Mouse (Mus musculus) gastrocnemius, postnatal 14 days (tissue): ENCODE measurements around the gene Scpep1. TPM values are rescaled to one million over a fixed set of nuclear protein-coding genes. Genes with fewer than 3 reads are reported as not detected.
A peak's percentile ranks its signal among the peaks of the same experiment; 100 is the strongest.
"Not testable (repeated sequence)": the region's sequence is repeated elsewhere in the genome, so short reads cannot be mapped to it uniquely, and the experiment has no call there.

Source experiments
- DNase-seq: peaks from one replicate; pipeline ENCODE4 v3.0.0; 2021; ENCODE audit warnings: mixed read lengths
- intact Hi-C: fragments of 180-260 bp; cut with DNase I; formaldehyde crosslinking; loops from one replicate; pipeline ENCODE4 v1.15.1; 2025; ENCODE audit warnings: low total_unique reads
- long read RNA-seq, 2 experiments: library from polyadenylated mRNA; stranded (forward); transcript quantifications; one replicate each; pipeline ENCODE4 v2.0.0; 2021
- total RNA-seq, 2 experiments: library from RNA; stranded (reverse); gene quantifications; 2 replicates each; pipeline ENCODE4 v1.2.3; 2021

Gene Scpep1
- 10 to 100 TPM; 18.5 to 21.6 TPM for total RNA-seq
- long read RNA-seq, experiment 1, transcript Scpep1-201 (13 exons, 2,097 nt): major isoform, 21 of 23 reads
- long read RNA-seq, experiment 1, partial matches to known transcripts: 2 of 23 reads
- long read RNA-seq, experiment 1, other reads (novel, unspliced or antisense): 0 of 23 reads
- long read RNA-seq, experiment 2, transcript Scpep1-201 (13 exons, 2,097 nt): major isoform, 37 of 40 reads
- long read RNA-seq, experiment 2, partial matches to known transcripts: 3 of 40 reads
- long read RNA-seq, experiment 2, other reads (novel, unspliced or antisense): 0 of 40 reads

GRCm38 (mm10) chr11:88955217-88955969 is at the start of gene Scpep1:
Scpep1 (minus strand) TSS chr11:88955465.
- DNase-seq: peak; percentile 98
- intact Hi-C loops: loop anchor here (5.0 kb wide), 1 partner anchor 108 kb away; no protein-coding TSS in a partner anchor

DNA sequence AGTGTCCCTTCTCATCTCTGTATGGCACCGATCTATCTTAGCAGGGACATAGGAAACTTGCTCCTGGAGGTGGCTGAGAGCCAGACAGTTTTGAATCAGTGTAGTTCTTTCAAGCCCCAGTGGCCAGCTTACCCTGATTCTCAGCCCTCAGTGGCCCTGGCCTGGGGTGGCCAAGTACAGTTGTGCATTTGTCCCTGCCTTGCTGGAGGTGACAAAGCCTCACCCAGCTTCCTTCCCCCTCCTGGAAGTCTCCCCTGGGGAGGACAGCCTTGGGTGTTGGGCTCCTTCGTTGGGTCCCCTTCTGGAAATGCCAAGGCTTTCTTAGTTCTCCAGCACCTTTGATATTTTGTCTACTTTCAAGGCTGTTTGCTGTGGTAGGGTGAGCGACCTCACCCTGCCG is 48.5 kb upstream of the Scpep1 start:
- intact Hi-C loops: no loop called here
- DNase-seq: no peak

DNA sequence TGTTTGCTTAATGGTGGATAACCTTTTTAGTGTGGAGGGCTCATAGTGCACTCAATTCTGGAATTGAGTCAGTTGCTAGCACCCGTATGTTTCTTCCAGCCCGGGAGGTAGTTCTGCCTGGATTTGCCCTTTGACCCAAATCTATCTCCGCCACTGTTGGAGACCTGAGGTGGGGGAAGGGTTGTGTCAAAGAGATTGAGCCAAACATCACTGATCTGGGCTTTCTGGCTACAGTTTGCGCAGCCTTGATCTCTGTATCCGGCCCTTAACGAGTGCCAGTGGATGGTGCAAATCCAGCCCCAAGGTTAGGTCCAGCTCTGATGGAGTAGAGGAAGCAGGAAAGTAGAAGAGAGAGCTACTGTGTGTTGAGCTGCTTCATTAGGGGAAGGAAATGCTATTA is 47.8 kb upstream of the Scpep1 start:
- intact Hi-C loops: no loop called here
- no peak for DNase-seq

GRCm38 (mm10) chr11:89002621-89003020 is 47.4 kb upstream of the Scpep1 start:
- no peak for DNase-seq
- intact Hi-C loops: no loop called here

GRCm38 (mm10) chr11:89002068-89002467 is 46.8 kb upstream of the Scpep1 start:
- DNase-seq: no peak
- intact Hi-C loops: no loop called here

GRCm38 (mm10) chr11:89001569-89001968 is 46.3 kb upstream of the Scpep1 start:
- no peak for DNase-seq
- intact Hi-C loops: no loop called here

GRCm38 (mm10) chr11:89000527-89000819 is 45.2 kb upstream of the Scpep1 start:
- intact Hi-C loops: no loop called here

DNA sequence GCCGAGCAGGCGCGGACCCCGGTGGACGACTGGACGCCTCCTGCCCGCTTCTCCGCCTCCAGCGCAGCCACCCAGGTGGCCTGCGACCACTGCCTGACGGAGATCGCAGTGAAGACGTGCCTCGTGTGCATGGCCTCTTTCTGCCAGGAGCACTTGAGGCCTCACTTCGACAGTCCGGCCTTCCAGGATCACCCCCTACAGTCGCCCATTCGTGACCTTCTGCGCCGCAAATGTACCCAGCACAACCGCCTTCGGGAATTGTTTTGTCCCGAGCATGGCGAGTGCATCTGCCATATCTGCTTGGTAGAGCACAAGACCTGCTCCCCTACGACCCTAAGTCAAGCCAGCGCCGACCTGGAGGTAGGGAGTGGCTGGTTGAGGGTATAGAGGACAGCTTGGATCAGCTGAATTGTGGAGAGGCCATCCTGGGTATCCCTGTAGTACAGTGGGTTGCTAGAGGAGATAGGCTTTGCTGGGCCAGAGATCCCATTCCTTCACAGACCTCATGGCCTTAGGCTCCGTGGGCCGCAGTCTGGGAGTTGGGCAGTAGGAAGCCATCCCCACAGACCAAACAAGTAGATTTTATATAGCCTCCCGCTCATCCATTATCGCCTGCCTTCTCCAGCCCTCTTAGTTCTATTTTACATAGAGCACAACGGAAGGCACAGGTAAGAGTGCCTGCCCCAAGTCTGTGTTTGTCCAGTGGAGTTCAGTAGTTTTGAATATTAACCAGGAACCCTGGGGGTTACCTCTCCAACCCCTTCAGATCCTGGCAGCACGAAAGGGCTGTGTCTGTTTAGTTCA is 44.7 kb upstream of the Scpep1 start:
- intact Hi-C loops: no loop called here
- no peak for DNase-seq

More at GRCm38 (mm10) chr11:89000527-89000819, 45.2 kb upstream of the Scpep1 start:
- DNase-seq: no peak

GRCm38 (mm10) chr11:88998974-88999722 is 43.9 kb upstream of the Scpep1 start, which contains the start of gene Trim25:
Trim25 (plus strand) TSS chr11:88999376.
- intact Hi-C loops: no loop called here
- peak; percentile 93 for DNase-seq

- DNase-seq: no peak
- intact Hi-C loops: no loop called here
Measured at GRCm38 (mm10) chr11:88998406-88998805, 43.1 kb upstream of the Scpep1 start.

DNA sequence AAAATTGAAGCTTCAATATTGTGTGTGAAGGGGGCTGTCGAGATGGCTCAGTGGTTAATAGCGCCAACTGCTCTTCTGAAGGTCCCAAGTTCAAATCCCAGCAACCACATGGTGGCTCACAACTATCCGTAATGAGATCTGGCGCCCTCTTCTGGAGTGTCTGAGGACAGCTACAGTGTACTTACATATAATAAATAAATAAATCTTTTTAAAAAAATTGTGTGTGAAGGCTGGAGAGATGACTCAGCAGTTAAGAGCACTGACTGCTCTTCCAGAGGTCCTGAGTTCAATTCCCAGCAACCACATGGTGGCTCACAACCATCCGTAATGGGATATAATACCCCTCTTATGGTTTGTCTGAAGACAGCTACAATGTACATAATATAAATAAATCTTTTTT is 42.1 kb upstream of the Scpep1 start:
- DNase-seq, intact Hi-C loops: not testable (repeated sequence)

DNA sequence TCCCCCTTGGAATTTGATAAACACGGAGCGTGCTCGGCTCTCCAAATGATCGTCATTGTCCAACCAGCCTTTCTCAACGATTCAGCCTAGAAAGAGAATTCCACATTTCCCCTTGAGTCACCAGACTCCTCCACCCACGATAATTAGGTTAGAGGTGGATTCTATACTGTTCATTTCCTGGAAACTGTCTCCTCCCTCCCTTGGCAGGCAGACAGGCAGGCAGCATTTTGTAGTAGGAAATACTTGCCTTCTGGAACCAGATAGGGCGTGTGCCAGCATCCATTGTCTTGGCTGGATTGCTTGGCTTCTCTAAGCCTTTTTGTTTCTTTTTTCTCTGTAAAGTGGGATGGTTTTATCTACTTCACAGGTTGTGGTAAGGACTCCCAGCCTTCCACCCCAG is 41.2 kb upstream of the Scpep1 start:
- intact Hi-C loops: no loop called here
- no peak for DNase-seq

- intact Hi-C loops: no loop called here
Measured at GRCm38 (mm10) chr11:88995616-88996015, 40.4 kb upstream of the Scpep1 start.

DNA sequence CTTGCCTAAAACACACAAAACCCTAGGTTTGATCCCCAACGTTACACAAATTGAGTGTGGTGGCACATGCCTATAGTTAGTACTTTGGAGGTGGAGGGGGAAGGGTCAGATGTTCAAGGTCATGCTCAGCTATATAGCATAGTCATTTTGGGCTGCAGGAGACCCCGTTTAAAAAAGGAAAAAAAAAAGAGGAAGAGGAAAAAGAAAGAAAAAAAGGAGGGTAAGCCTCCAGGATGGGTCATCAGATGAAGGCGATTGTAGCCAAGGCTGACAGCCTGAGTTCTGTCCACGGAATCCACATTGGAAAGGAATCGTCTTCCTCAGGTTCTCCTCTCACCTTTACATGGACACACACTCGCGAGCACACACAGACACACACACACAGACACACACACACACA is 39.2 kb upstream of the Scpep1 start:
- DNase-seq: no peak
- intact Hi-C loops: no loop called here

More at GRCm38 (mm10) chr11:88995616-88996015, 40.4 kb upstream of the Scpep1 start:
- DNase-seq: no peak

DNA sequence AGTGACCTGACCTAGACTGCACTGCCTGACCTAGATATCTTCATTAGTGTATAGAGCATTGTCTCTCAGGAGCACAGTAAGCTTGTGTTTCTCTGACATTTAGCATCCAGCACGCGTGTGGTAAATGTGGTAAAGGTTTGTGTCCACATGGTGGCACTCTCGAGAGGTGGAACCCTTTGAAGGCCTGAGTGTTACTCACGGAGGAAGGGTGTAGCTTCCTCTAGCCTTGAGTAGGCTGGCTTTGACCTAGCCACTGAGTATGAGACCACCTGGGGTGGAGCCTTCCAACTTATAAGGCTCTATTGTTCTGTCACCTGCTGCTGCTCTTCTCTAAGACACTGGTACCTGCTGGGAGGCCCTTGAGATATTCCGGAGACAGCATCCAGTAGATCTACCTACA is 38.4 kb upstream of the Scpep1 start:
- peak; percentile 37 for DNase-seq
- intact Hi-C loops: no loop called here

DNA sequence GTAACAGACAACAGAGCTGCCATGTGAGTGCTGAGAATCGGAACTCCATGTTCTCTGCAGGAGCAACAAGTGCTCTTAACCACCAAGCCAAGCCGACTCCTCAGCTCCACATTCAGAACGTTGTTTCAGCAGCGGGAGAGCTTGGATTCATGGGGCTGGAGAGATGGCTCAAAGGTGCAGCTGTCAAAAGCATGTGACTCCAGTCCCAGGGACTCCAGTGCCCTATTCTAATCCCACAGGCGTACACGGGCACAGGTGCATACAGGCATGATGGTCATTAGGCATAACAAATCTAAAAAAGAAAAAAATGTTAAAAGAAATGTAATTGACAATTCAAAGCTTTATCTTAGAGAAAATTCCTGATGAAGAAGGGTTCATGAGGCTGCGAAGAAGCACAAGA is 37.9 kb upstream of the Scpep1 start:
- intact Hi-C loops: no loop called here
- no peak for DNase-seq

- DNase-seq: no peak
- intact Hi-C loops: loop anchor here (5.0 kb wide), 1 partner anchor 53 kb away; no protein-coding TSS in a partner anchor
Measured at GRCm38 (mm10) chr11:88989530-88989929, 34.3 kb upstream of the Scpep1 start.

GRCm38 (mm10) chr11:88988956-88989355 is 33.7 kb upstream of the Scpep1 start:
- intact Hi-C loops: loop anchor here (5.0 kb wide), 1 partner anchor 53 kb away; no protein-coding TSS in a partner anchor
- no peak for DNase-seq

DNA sequence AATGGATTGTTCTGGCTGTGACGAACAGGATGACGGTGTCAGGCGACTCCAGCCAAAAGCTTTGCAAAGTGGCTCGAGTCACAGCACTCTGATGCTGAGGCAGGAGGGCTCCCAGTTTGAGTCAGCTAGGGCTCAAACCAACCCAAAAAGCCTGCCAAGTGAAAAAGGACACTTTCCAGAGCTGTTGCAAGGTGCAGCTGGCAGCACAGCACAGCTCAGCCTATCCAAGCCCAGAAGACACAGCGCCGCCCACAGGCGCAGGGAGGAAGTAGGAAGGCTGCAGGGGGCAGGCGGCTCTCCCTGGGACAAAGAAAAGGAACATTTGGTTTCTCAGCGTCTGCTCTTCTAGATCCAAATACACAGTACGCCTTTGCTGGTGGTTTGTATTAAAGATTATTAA is 31.4 kb upstream of the Scpep1 start:
- DNase-seq: no peak
- intact Hi-C loops: loop anchor here (5.0 kb wide), 1 partner anchor 56 kb away; no protein-coding TSS in a partner anchor
